Mouse (Mus musculus): ENCODE measurements around the gene Kcnj4.

- no peak for TF ChIP-seq CTCF (IDR thresholded peaks at IDR 0.05; ENCODE audit: low read depth)
- TF ChIP-seq EP300 (IDR thresholded peaks at IDR 0.05; ENCODE audit: low read depth) = no peak
Observed at GRCm38 (mm10) chr15:79477227-79477626, 27.8 kb downstream of the Kcnj4 start.

Measured in liver, embryonic 14.5 days (tissue).